Mouse (Mus musculus): ENCODE data around the gene Fam199x.

DNA sequence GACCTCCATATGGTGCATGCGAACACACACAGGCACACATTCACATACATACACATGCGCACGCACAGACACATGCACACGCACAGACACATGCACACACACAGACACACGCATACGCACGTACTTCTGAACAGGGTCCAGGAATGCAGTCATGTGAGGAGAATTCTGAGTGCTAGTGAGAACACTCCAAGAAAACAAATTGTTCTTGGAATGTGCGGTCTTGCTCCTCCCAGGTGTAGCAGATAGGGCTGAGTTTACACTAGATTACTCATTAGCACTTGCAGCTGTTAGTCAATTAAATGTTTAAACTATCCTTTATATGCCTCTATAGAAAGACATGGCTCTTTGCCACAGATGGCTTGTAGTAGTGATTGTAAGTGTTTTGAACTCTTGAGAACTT lies 18.5 kb upstream of the Fam199x start:
- TF ChIP-seq POLR2A (IDR thresholded peaks at IDR 0.05; ENCODE audit: control insufficient read depth, extremely low read depth, insufficient read depth, low read length, poor library complexity) (no peak), CTCF (IDR thresholded peaks at IDR 0.05; ENCODE audit: borderline replicate concordance, control insufficient read depth, extremely low read depth, insufficient read depth, low read length, poor library complexity) (no peak)

Measured in thymus, adult 2 months (tissue).